Mouse (Mus musculus): ENCODE results near the gene Sirt7.
A peak's percentile ranks its signal among the peaks of the same experiment; 100 is the strongest.

GRCm38 (mm10) chr11:120579316-120580107 lies 45.5 kb downstream of the Sirt7 start:
- TF ChIP-seq CTCF (IDR thresholded peaks at IDR 0.05; ENCODE audit: extremely low read depth, insufficient read depth, insufficient read length, insufficient replicate concordance) (peak; percentile 75; the same call in 1 of the 2 replicates), POLR2A (IDR thresholded peaks at IDR 0.05; ENCODE audit: low read depth, low read length) (no peak)

All from spleen, adult 2 months (tissue).